In the genomic region with DNA sequence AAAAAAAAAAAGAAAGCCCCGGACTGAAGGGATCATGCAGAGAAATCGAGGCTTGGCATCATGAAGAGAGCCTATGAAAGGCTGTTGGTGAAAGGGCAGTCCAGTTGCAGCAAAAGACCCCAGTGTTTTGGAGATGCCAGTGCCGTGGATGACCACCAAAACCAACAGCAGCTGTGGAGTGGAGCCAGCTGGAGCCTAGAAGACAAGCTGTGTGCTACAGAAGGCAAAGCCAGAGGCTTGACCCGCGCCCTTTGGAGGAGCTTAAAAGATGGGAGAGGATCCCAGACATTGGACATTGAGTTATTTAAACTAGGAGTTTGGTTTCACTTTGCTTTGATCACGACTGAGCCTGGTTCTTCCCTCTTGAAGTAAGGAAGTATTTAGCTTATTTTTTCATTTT, we compare ENCODE assay signal across 23 mouse cellular contexts. TPM values are rescaled to one million over a fixed set of nuclear protein-coding genes. Genes with fewer than 3 reads are reported as not detected.
DNase-seq lines count a peak whose midpoint lies in the region; ATAC-seq and TF ChIP-seq lines count a peak whose summit lies in the region.
"Had no signal": no experiment of that assay in that cellular context is flagged by ENCODE, and none has a peak within 500 bp of the region (broad histone marks: within the 10 kb centered on the region; RNA-seq: fewer than 3 reads in every experiment).

No protein-coding gene starts in this region.

- no peaks in the 10 kb centered on the region for H3K9me3 ChIP-seq in kidney, postnatal 0 days (replicated peaks; ENCODE audit: low read length)
- H3K9me3 ChIP-seq: forebrain, embryonic 10.5 days; kidney, embryonic 15.5 days; liver, embryonic 13.5 days; midbrain, embryonic 10.5 days had no signal

- H3K36me3 ChIP-seq in kidney, postnatal 0 days (ENCODE audit: insufficient read depth, low read length): no peaks in the 10 kb centered on the region
- H3K36me3 ChIP-seq: forebrain, embryonic 10.5 days; kidney, embryonic 15.5 days; liver, embryonic 13.5 days; midbrain, embryonic 10.5 days had no signal

- H3K4me3 ChIP-seq in kidney, postnatal 0 days (replicated peaks; ENCODE audit: low read depth, low read length): no peak overlapping the region
- H3K4me3 ChIP-seq: forebrain, embryonic 10.5 days; kidney, embryonic 15.5 days; left cerebral cortex, adult 2 months; liver, embryonic 13.5 days; midbrain, embryonic 10.5 days had no signal

- ATAC-seq in kidney, postnatal 0 days (replicated peaks; ENCODE audit: low FRiP score, low read depth): no peak
- ATAC-seq: hindbrain, embryonic 16.5 days; intestine, embryonic 16.5 days; Patski had no signal

- H3K27me3 ChIP-seq in kidney, postnatal 0 days (ENCODE audit: insufficient read depth, low read length): peaks cover under 1% of the 10 kb centered on the region; the same call in 1 of the 2 replicates

- DNase-seq in kidney, postnatal 0 days (ENCODE audit: low spot score): peak; percentile 8
- no peak for DNase-seq in kidney, adult 9 months
- DNase-seq in right cerebral cortex, postnatal 4 days: peak; percentile 1
- no peak for DNase-seq in right cerebral cortex, postnatal 25 days
- DNase-seq in cerebellum, adult 9-11 months: peak; percentile 30
- DNase-seq in adrenal gland, adult 8-10 months: no peak
- no peak for DNase-seq in MN1 (ENCODE audit: low spot score)
- DNase-seq: gastrocnemius, postnatal 10 days; heart, adult 18-20 months; left cerebral cortex, postnatal 4 days; liver, embryonic 13.5 days; retina, postnatal 1 day; thymus, adult 2 months had no signal

- WGBS in kidney, postnatal 0 days: 62% methylated on average over 6 of the region's 6 CpGs

- no peak for TF ChIP-seq CTCF in kidney, postnatal 0 days (IDR thresholded peaks at IDR 0.05; ENCODE audit: low read depth)

- no peak overlapping the region for H3K27ac ChIP-seq in kidney, postnatal 0 days
- H3K27ac ChIP-seq: forebrain, embryonic 10.5 days; kidney, embryonic 15.5 days; left cerebral cortex, adult 2 months; liver, embryonic 13.5 days; macrophage; midbrain, embryonic 10.5 days had no signal

- no peak overlapping the region for H3K9ac ChIP-seq in kidney, postnatal 0 days (ENCODE audit: low read depth, low read length)
- H3K9ac ChIP-seq: kidney, embryonic 15.5 days; liver, embryonic 13.5 days had no signal

- no peak overlapping the region for H3K4me2 ChIP-seq in kidney, postnatal 0 days (ENCODE audit: low read length)
- H3K4me2 ChIP-seq: kidney, embryonic 15.5 days; liver, embryonic 13.5 days had no signal

- no peaks in the 10 kb centered on the region for H3K4me1 ChIP-seq in kidney, postnatal 0 days (replicated peaks; ENCODE audit: insufficient read depth, low read length)
- H3K4me1 ChIP-seq: forebrain, embryonic 10.5 days; kidney, embryonic 15.5 days; liver, embryonic 13.5 days had no signal

RNA-seq across cellular contexts. Expression of a gene that starts 9.6 kb away (rescaled TPM):
- 0.14 TPM in 1 of 2 replicates, not detected in the other for polyA plus RNA-seq in kidney, postnatal 0 days (2015; fragmentation: Nextera tagmentation; extraction: Ambion mirVana)
- under 1 TPM; 0.14 to 0.54 (median 0.19) TPM for total RNA-seq in adrenal gland, adult 8-10 months (2022)
- total RNA-seq: gastrocnemius, postnatal 10 days; heart, adult 18-20 months had no signal
- polyA plus RNA-seq: heart, embryonic 16.5 days; intestine, embryonic 16.5 days; kidney, embryonic 15.5 days; lung, embryonic 16.5 days; macrophage; Patski had no signal

Comparison
In these comparisons a context has a peak if more than half of its experiments do, and no peak if none do; other contexts are left out.
1. DNase-seq: peak in kidney, postnatal 0 days (single experiment), right cerebral cortex, postnatal 4 days (single experiment) and cerebellum, adult 9-11 months (single experiment); none in kidney, adult 9 months (single experiment), right cerebral cortex, postnatal 25 days (single experiment), adrenal gland, adult 8-10 months (single experiment) and MN1 (single experiment).